Mouse (Mus musculus) heart, postnatal 0 days (tissue): ENCODE measurements at regions not wholly inside any gene's neighbourhood (a gene's known extent, or its start where the extent isn't known, plus 50 kb on each side); places are given as distances from the start of the nearest gene placed in this dataset.

Source experiments
- CTCF ChIP-seq: IDR thresholded peaks from 2 replicates; pipeline ENCODE4 v1.5.1; 2016; ENCODE audit warnings: antibody characterized with exemption, control low read depth, low read depth
- EP300 ChIP-seq: IDR thresholded peaks from 2 replicates; pipeline ENCODE4 v1.6.1; 2016; ENCODE audit warnings: antibody characterized with exemption, low read depth

DNA sequence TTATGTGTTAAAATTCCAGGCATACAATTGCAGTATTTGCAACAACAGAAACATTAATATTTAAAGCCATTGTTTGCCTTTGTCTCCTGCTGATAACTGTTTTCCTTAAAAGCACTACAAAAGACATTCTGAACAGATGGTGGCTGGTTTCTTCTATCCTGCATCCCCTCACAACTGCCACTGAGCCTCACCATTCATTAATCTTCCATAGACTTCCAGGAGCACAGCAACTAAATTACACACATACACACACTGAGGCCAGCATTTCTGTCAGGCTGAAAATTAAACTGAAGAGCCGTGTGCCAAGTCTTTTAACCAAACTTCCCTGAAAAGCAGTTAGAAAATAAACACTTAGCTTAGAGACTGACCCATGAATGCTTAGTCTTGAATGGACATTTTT, 658.2 kb downstream of the Dach1 start:
- TF ChIP-seq CTCF (no peak), EP300 (no peak)
